Comparison of ENCODE assay signal across 23 mouse cellular contexts in the genomic region with DNA sequence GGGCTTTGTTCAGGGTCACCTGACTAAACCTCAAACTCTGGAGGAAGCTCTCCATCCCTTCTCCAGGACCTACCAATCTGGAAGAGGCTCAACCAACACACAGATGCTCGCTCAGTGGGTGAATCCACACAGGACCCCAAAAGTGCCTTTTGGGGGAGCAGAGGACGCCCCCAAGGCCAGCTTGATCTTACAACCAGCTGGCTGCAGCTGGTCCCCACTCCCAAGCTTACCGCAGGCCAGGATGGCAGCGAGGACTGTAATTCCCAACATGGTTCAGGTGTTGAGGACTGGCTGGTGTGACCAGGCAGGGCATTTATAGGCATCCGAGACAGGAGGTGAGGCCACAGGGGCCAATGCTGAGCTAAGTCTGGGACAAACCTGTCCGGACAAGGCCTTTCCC. TPM values are rescaled to one million over a fixed set of nuclear protein-coding genes. Genes with fewer than 3 reads are reported as not detected.
"Had no signal": no experiment of that assay in that cellular context is flagged by ENCODE, and none has a peak within 500 bp of the region (broad histone marks: within the 10 kb centered on the region; RNA-seq: fewer than 3 reads in every experiment).

A gene (minus strand): TSS at position 361 of the 400 bp plus-strand sequence.

- ATAC-seq: liver, postnatal 0 days; lung, postnatal 0 days; midbrain, embryonic 13.5 days; midbrain, embryonic 15.5 days had no signal

- H3K27ac ChIP-seq: liver, embryonic 13.5 days; liver, embryonic 15.5 days; lung, embryonic 15.5 days; macrophage; midbrain, embryonic 13.5 days; midbrain, embryonic 15.5 days; neural tube, embryonic 12.5 days had no signal

- H3K9ac ChIP-seq: liver, embryonic 13.5 days; liver, embryonic 15.5 days; liver, postnatal 0 days; lung, embryonic 15.5 days; midbrain, embryonic 13.5 days; midbrain, embryonic 15.5 days; neural tube, embryonic 12.5 days had no signal

- H3K4me2 ChIP-seq: liver, embryonic 13.5 days; liver, embryonic 15.5 days; lung, embryonic 15.5 days; midbrain, embryonic 11.5 days; midbrain, embryonic 13.5 days; midbrain, embryonic 15.5 days; neural tube, embryonic 12.5 days had no signal

- H3K36me3 ChIP-seq: liver, embryonic 13.5 days; liver, embryonic 15.5 days; lung, embryonic 15.5 days; midbrain, embryonic 13.5 days; midbrain, embryonic 15.5 days; neural tube, embryonic 12.5 days had no signal

- DNase-seq: liver, embryonic 13.5 days; liver, postnatal 0 days; lung, adult 2 months; lung, postnatal 14 days; lung, postnatal 36 days; right cerebral cortex, postnatal 14 days; thymus, adult 18-20 months; thymus, postnatal 25 days had no signal

- H3K9me3 ChIP-seq: liver, embryonic 13.5 days; liver, embryonic 15.5 days; lung, embryonic 15.5 days; megakaryocyte, embryonic 14.5 days; midbrain, embryonic 13.5 days; midbrain, embryonic 15.5 days; neural tube, embryonic 12.5 days had no signal

- H3K27me3 ChIP-seq: liver, embryonic 15.5 days; lung, embryonic 15.5 days; midbrain, embryonic 13.5 days; midbrain, embryonic 15.5 days; neural tube, embryonic 12.5 days had no signal

- H3K4me1 ChIP-seq: liver, embryonic 13.5 days; liver, embryonic 15.5 days; lung, embryonic 15.5 days; midbrain, embryonic 13.5 days; midbrain, embryonic 15.5 days; neural tube, embryonic 12.5 days had no signal

- H3K4me3 ChIP-seq: liver, embryonic 13.5 days; liver, embryonic 15.5 days; lung, embryonic 15.5 days; megakaryocyte, embryonic 14.5 days; midbrain, embryonic 13.5 days; midbrain, embryonic 15.5 days; neural tube, embryonic 12.5 days had no signal

RNA-seq across cellular contexts. Expression of the gene that starts here (rescaled TPM):
- total RNA-seq: megakaryocyte progenitor cell, adult 5-6 weeks; midbrain, postnatal 0 days; monocyte, adult 5-6 weeks; neutrophil, adult 5-6 weeks had no signal
- polyA plus RNA-seq: liver, embryonic 13.5 days; liver, embryonic 15.5 days; liver, postnatal 0 days; lung, adult 2 months; lung, embryonic 15.5 days; lung, postnatal 0 days; macrophage; midbrain, embryonic 11.5 days; midbrain, embryonic 13.5 days; midbrain, embryonic 15.5 days; midbrain, postnatal 0 days; neural tube, embryonic 12.5 days; neural tube, embryonic 14.5 days; stomach, embryonic 14.5 days had no signal
